Mouse (Mus musculus): ENCODE measurements around the gene Rfk.

DNA sequence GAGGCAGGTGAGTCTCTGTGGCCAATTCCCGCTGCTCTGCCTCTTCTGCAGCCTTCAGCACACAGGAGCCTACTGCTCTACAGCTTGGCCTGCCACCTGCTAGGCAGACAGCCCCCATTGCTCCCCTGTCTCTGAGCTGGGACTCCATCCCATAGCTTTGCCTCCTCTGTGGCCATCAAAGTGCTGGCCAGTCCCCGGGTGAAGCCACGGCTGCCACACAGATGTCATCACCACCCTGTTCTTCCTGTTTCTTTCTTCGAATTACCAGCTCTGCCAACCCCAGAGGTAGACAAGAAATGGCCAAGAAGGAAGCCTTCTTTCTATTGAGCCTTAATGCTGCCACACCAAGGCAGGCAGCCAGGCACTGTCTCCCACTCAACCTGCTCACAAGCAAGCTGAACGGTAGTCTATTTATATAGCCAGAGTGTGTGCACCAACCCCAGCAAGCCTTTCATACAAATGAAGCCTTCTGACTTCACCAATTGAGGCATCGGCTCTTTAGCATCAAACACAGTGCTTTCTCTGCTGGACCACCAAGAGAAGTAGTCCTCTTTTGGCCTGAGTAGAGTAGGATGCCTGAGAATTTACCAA is 10.9 kb upstream of the Rfk start:
- TF ChIP-seq CTCF (IDR thresholded peaks at IDR 0.05; ENCODE audit: low read depth, low read length), result no peak
- no peak for TF ChIP-seq POLR2A (IDR thresholded peaks at IDR 0.05; ENCODE audit: extremely low read depth, insufficient read depth, low read length)
